Mouse (Mus musculus) right cerebral cortex, postnatal 14 days (tissue): ENCODE data around the gene 4930507D05Rik.
"Not testable (repeated sequence)": the region's sequence is repeated elsewhere in the genome, so short reads cannot be mapped to it uniquely, and the experiment has no call there.

Experiments used
- DNase-seq: peaks from one replicate; pipeline ENCODE4 v3.0.0; 2022

4930507D05Rik gene

DNA sequence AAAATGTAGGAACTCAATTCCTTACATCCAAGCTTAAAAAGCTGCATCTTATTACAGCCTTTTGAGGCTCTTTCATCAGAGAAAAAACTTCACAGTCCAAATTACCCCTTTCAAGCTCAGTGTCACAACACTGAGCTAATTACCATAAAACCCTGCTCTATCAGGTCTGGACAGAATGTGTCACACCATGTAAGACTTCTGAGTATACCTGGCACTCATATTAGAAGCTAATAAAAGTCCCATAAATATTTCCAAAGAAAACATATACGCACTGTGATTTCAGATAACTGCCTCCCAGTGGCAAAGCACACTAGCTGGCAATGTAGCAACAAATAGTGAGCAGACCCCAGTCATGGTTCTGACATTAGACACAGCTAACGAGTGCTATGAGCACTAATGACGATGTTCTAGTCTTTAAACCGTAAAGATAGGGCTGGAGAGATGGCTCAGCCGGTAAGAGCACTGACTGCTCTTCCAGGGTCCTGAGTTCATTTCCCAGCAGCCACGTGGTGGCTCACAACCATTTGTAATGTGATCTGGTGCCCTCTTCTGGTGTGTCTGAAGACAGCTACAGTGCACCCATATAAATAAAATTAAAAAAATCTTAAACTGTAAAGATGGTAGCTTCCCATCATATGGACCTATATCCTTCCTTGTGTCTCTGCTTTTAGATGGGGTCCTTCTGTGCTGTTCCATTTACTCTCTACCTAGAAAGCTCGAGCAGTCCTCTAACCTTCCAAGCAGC, 32.0 kb downstream of the 4930507D05Rik start:
- no peak for DNase-seq

DNA sequence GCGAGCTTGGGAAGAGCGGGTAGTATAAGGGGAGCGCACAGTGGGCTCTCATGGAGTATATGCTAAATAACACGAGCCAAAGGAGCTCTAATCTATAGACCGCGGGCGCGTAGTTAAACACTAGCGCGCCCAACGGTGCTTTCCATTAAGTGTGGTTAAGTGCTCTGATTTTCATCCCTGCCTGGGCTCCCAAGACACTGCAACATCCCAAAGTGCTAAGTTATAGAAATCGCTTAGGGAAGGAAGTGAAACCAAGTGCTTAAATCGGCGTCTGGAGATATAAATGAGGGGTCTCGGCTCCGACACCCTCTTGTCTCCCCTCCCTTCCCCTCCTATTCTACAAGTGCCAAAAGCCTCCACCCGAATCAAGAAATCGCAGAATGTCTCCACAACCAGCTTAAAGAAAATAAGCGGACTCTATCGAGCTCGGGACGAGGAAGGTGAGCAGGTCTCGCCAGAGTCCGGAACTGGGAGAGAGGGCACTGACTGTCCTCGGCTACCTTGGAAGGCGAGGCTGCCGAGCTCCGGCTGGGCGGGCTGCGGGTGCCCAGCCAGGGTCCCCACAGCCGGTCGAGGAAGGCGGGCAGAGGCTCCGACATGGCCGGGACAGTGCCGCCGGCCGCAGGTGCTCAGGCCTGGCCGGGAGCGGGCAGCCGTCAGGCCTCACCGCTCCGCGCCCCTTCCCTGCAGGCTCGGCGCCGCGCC, 36.7 kb downstream of the 4930507D05Rik start:
- DNase-seq: no peak

DNA sequence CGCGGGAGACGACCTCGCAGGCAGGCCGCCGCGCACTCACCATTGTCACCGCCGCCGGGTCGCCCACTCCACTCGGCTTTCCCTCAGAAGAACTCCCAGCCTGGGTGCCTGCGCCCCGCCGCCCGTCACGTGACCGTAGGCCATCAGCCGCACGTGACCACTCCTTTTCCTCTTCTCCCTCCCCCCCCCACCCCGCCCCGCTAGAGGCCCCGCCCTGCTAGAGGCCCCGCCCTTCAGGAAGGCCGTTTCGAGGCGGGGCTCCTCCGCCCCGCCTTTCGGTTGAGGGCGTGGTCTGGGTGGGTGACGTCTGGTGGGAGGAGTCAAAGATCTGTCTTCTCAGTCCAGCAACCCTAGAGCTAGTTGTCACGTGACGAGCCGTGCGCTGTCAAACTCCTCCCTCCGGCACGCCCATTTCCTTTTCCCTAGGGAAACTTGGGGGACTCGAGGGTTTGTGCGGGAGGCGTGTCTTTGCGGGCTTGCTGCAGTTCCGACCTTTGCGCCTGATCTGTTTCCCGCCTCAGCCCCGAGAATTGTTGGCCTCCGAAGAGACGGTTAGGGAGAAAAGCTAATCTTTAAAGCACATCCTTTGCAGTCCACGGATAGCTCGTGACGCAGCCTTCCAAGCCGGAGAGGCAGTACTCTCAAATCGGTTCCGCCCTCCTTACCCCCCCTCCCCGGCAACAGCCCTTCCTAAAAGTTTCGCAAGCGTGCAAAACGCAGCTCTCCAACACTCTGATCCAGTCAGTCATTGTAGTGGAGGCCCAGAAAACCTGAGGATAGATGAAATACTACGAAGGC, 37.5 kb downstream of the 4930507D05Rik start, which contains the start of gene Vps26a:
Gene Vps26a, minus strand, starts transcription at position 188 of the 798 bp plus-strand sequence.
- peak; percentile 94 for DNase-seq

DNA sequence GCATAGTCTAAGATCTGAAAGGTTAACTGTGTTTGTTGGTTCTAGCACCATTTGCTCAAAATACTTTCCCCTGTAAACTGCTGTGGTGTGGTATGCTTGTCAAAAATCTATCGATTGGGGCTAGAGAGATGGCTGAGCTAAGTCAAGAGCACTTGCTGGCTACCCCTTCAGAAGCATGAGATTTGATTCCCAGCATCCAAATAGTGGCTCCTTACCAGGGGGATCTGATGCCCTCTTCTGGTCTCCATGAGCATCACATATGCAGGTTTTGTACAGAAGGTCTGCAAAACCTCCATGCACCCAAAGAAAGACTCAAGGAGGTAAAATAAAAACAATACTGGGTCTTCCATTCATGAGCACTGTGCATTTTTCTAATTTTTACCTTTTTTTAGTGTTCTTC, 39.0 kb downstream of the 4930507D05Rik start:
- DNase-seq: peak; percentile 14

DNA sequence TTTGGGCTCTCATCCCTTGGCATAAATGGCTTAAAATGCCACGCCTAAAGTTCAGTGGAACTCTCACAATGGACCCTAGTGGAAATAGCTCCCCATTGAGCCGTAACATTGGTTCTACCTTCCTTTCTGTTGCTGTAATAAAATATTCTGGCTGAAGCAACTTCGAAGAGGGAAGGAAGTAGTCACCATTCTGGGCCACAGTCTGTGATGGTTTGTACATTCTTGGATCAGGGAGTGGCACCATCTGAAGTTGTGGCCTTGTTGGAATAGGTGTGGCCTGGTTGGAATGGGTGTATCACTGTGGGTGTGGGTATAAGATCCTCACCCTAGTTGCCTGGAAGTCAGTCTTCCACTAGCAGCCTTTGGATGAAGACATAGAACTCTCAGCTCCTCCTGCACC, 42.4 kb downstream of the 4930507D05Rik start:
- DNase-seq: not testable (repeated sequence)

DNA sequence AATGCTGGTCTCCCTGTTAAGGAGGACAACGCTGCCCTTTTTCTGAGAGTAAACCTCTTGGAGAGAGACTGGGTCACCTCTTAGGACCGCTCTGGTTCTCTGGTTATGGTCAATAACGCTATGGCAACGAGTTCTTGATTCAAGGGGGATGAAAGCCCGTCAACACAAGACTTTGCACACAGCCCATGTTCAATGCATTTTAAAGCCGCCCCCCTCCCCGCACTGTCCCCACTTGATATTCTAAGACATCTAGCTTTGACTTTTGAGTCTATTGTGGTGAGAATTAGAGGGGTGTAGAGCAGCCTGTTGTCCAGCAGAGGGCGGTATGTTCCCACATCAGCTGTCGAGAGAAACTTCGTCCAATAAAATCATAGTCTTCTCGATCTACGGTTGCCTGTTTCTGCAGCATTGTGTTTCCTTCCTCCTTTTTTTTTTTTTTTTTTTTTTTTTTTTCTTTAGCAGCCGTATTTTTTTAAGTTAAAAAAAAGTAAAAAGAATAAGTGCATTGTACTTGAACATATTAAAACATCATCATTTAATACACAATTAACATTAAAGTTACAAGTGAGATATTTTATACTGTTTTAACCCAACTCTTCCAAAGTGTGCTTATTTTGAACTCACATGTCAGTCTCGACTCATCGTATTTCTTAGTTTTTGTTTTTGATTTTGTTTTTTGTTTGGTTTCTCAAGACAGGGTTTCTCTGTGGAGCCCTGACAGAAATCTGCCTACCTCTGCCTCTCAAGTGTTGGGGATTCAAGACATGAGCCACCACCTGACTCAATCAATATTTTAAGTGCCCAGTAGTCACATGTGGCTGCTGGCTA, 51.0 kb downstream of the 4930507D05Rik start:
- DNase-seq: peak; percentile 22
